Comparison of ENCODE assay signal across 29 mouse cellular contexts in genomic region chr9:72627598-72627997, GRCm38 (mm10). TPM values are rescaled to one million over a fixed set of nuclear protein-coding genes. Genes with fewer than 3 reads are reported as not detected.
DNase-seq lines count a peak whose midpoint lies in the region; ATAC-seq lines count a peak whose summit lies in the region.
"Had no signal": no experiment of that assay in that cellular context is flagged by ENCODE, and none has a peak within 500 bp of the region (broad histone marks: within the 10 kb centered on the region; RNA-seq: fewer than 3 reads in every experiment).

No protein-coding gene starts in this region.

- no peaks in the 10 kb centered on the region for H3K9me3 ChIP-seq in forebrain, embryonic 16.5 days (ENCODE audit: control insufficient read depth, low read length)
- H3K9me3 ChIP-seq in forebrain, embryonic 10.5 days, result no peaks in the 10 kb centered on the region
- no peaks in the 10 kb centered on the region for H3K9me3 ChIP-seq in heart, embryonic 15.5 days (replicated peaks)
- H3K9me3 ChIP-seq in midbrain, embryonic 13.5 days, result no peaks in the 10 kb centered on the region
- no peaks in the 10 kb centered on the region for H3K9me3 ChIP-seq in midbrain, embryonic 16.5 days (replicated peaks; ENCODE audit: control insufficient read depth, low read length, poor library complexity, severe bottlenecking)
- H3K9me3 ChIP-seq: embryonic facial prominence, embryonic 12.5 days; kidney, embryonic 15.5 days; limb, embryonic 12.5 days; liver, embryonic 15.5 days; lung, embryonic 15.5 days; midbrain, embryonic 10.5 days; neural tube, embryonic 12.5 days had no signal

- H3K27me3 ChIP-seq in forebrain, embryonic 16.5 days (replicated peaks; ENCODE audit: control insufficient read depth, insufficient read depth, low read length), result no peaks in the 10 kb centered on the region
- H3K27me3 ChIP-seq in forebrain, embryonic 10.5 days (ENCODE audit: poor library complexity, severe bottlenecking), result no peaks in the 10 kb centered on the region
- no peaks in the 10 kb centered on the region for H3K27me3 ChIP-seq in heart, embryonic 15.5 days
- H3K27me3 ChIP-seq in midbrain, embryonic 13.5 days, result no peaks in the 10 kb centered on the region
- no peaks in the 10 kb centered on the region for H3K27me3 ChIP-seq in midbrain, embryonic 16.5 days (ENCODE audit: control insufficient read depth, insufficient read depth, low read depth, low read length)
- H3K27me3 ChIP-seq: embryonic facial prominence, embryonic 12.5 days; kidney, embryonic 15.5 days; limb, embryonic 12.5 days; liver, embryonic 15.5 days; lung, embryonic 15.5 days; neural tube, embryonic 12.5 days had no signal

- 33% methylated on average over 1 of the region's 1 CpGs for WGBS in forebrain, embryonic 16.5 days
- WGBS in forebrain, embryonic 10.5 days, result 83% methylated on average over 1 of the region's 1 CpGs
- 74% methylated on average over 1 of the region's 1 CpGs for WGBS in heart, embryonic 15.5 days
- 42% methylated on average over 1 of the region's 1 CpGs for WGBS in midbrain, embryonic 13.5 days
- WGBS in midbrain, embryonic 16.5 days, result 38% methylated on average over 1 of the region's 1 CpGs

- H3K4me1 ChIP-seq in forebrain, embryonic 16.5 days (replicated peaks; ENCODE audit: control insufficient read depth, insufficient read depth, low read length), result peaks cover 15% of the 10 kb centered on the region
- H3K4me1 ChIP-seq in forebrain, embryonic 10.5 days, result peaks cover 12% of the 10 kb centered on the region; the same call in 1 of the 2 replicates
- peaks cover 27% of the 10 kb centered on the region for H3K4me1 ChIP-seq in heart, embryonic 15.5 days (replicated peaks)
- peaks cover 12% of the 10 kb centered on the region for H3K4me1 ChIP-seq in midbrain, embryonic 13.5 days (replicated peaks)
- H3K4me1 ChIP-seq in midbrain, embryonic 16.5 days (ENCODE audit: control insufficient read depth, insufficient read depth, low read length), result peaks cover 7% of the 10 kb centered on the region
- H3K4me1 ChIP-seq: liver, embryonic 15.5 days; neural tube, embryonic 12.5 days had no signal

- no peak overlapping the region for H3K4me2 ChIP-seq in forebrain, embryonic 16.5 days (ENCODE audit: low read length)
- H3K4me2 ChIP-seq in heart, embryonic 15.5 days, result no peak overlapping the region
- H3K4me2 ChIP-seq in midbrain, embryonic 13.5 days (replicated peaks), result no peak overlapping the region
- H3K4me2 ChIP-seq in midbrain, embryonic 16.5 days (ENCODE audit: low read length), result no peak overlapping the region
- H3K4me2 ChIP-seq: embryonic facial prominence, embryonic 12.5 days; hindbrain, embryonic 14.5 days; kidney, embryonic 15.5 days; limb, embryonic 12.5 days; liver, embryonic 15.5 days; lung, embryonic 15.5 days; neural tube, embryonic 12.5 days had no signal

- no peak overlapping the region for H3K9ac ChIP-seq in forebrain, embryonic 16.5 days (replicated peaks; ENCODE audit: low read depth, low read length)
- H3K9ac ChIP-seq in heart, embryonic 15.5 days, result no peak overlapping the region
- H3K9ac ChIP-seq in midbrain, embryonic 13.5 days (replicated peaks), result no peak overlapping the region
- no peak overlapping the region for H3K9ac ChIP-seq in midbrain, embryonic 16.5 days (ENCODE audit: low read depth, low read length)
- H3K9ac ChIP-seq: embryonic facial prominence, embryonic 12.5 days; hindbrain, embryonic 14.5 days; kidney, embryonic 15.5 days; limb, embryonic 12.5 days; liver, embryonic 15.5 days; lung, embryonic 15.5 days; neural tube, embryonic 12.5 days had no signal

- H3K27ac ChIP-seq in forebrain, embryonic 16.5 days (ENCODE audit: low read length), result no peak overlapping the region; the same call in 1 of the 2 replicates
- H3K27ac ChIP-seq in forebrain, embryonic 10.5 days, result no peak overlapping the region
- H3K27ac ChIP-seq in heart, embryonic 15.5 days, result peak overlapping the region; percentile 90
- H3K27ac ChIP-seq in midbrain, embryonic 13.5 days, result no peak overlapping the region
- H3K27ac ChIP-seq in midbrain, embryonic 16.5 days (ENCODE audit: low read length), result no peak overlapping the region
- H3K27ac ChIP-seq: hindbrain, embryonic 14.5 days; left cerebral cortex, adult 2 months; liver, embryonic 15.5 days; midbrain, embryonic 10.5 days; neural tube, embryonic 12.5 days had no signal

- no peak for DNase-seq in forebrain, embryonic 10.5 days (ENCODE audit: extremely low spot score, low spot score)
- no peak for DNase-seq in heart, adult 8-10 months (ENCODE audit: low spot score)
- DNase-seq in left cerebral cortex, adult 11 months (ENCODE audit: low spot score), result no peak
- DNase-seq: adrenal gland, postnatal 14 days; cerebellum, adult 11-12 months; cerebellum, adult 9-11 months; embryo, embryonic 11 days; gastrocnemius, postnatal 10 days; heart, postnatal 14 days; kidney, adult 18-20 months; kidney, postnatal 25 days; right cerebral cortex, adult 18-20 months; spleen, adult 18-20 months; thymus, postnatal 4 days had no signal

- no peaks in the 10 kb centered on the region for H3K36me3 ChIP-seq in forebrain, embryonic 16.5 days (ENCODE audit: control insufficient read depth, insufficient read depth)
- H3K36me3 ChIP-seq in forebrain, embryonic 10.5 days (replicated peaks), result peaks cover 12% of the 10 kb centered on the region
- no peaks in the 10 kb centered on the region for H3K36me3 ChIP-seq in heart, embryonic 15.5 days
- H3K36me3 ChIP-seq in midbrain, embryonic 13.5 days, result peaks cover 6% of the 10 kb centered on the region; the same call in 1 of the 2 replicates
- H3K36me3 ChIP-seq in midbrain, embryonic 16.5 days (ENCODE audit: control insufficient read depth, insufficient read depth, low read length), result no peaks in the 10 kb centered on the region
- H3K36me3 ChIP-seq: embryonic facial prominence, embryonic 12.5 days; liver, embryonic 15.5 days; lung, embryonic 15.5 days; neural tube, embryonic 12.5 days had no signal

- peak; percentile 36; the same call in 1 of the 2 replicates for ATAC-seq in forebrain, embryonic 16.5 days
- no peak for ATAC-seq in heart, embryonic 15.5 days (replicated peaks; ENCODE audit: insufficient number of reproducible peaks, insufficient read depth, low FRiP score, low read depth)
- 0 out of 2 replicates have a peak, but pooled peaks have one; percentile 24 for ATAC-seq in midbrain, embryonic 13.5 days
- ATAC-seq in midbrain, embryonic 16.5 days, result no peak
- ATAC-seq: CD4-positive, CD25-positive, alpha-beta regulatory T cell, adult 4 months had no signal

- no peak overlapping the region for H3K4me3 ChIP-seq in forebrain, embryonic 16.5 days (replicated peaks; ENCODE audit: low read length)
- H3K4me3 ChIP-seq in forebrain, embryonic 10.5 days, result no peak overlapping the region
- H3K4me3 ChIP-seq in heart, embryonic 15.5 days, result no peak overlapping the region
- H3K4me3 ChIP-seq in midbrain, embryonic 13.5 days (replicated peaks), result no peak overlapping the region
- no peak overlapping the region for H3K4me3 ChIP-seq in midbrain, embryonic 16.5 days (ENCODE audit: low read depth, low read length)
- H3K4me3 ChIP-seq: embryonic facial prominence, embryonic 12.5 days; kidney, embryonic 15.5 days; left cerebral cortex, adult 2 months; limb, embryonic 12.5 days; liver, embryonic 15.5 days; lung, embryonic 15.5 days; midbrain, embryonic 10.5 days; myocyte; neural tube, embryonic 12.5 days had no signal

RNA-seq across cellular contexts. Expression of gene Nedd4, which starts 34.5 kb away (rescaled TPM):
- polyA plus RNA-seq in forebrain, embryonic 16.5 days (2015; fragmentation: Nextera tagmentation; extraction: Ambion mirVana), result 415 and 474 TPM in 2 replicates
- 634 and 643 TPM in 2 replicates for polyA plus RNA-seq in forebrain, embryonic 10.5 days (2016; fragmentation: Nextera tagmentation; extraction: Ambion mirVana)
- 450 and 481 TPM in 2 replicates for polyA plus RNA-seq in heart, embryonic 15.5 days (2015; fragmentation: Nextera tagmentation; extraction: Ambion mirVana)
- 100 to 1,000 TPM; 344 to 366 (median 354) TPM for total RNA-seq in heart, adult 8-10 months (2022)
- 563 and 595 TPM in 2 replicates for polyA plus RNA-seq in midbrain, embryonic 13.5 days (2015; fragmentation: Nextera tagmentation; extraction: Ambion mirVana)
- polyA plus RNA-seq in midbrain, embryonic 16.5 days (2015; fragmentation: Nextera tagmentation; extraction: Ambion mirVana), result 393 and 436 TPM in 2 replicates

Comparison
In these comparisons a context has a peak if more than half of its experiments do, and no peak if none do; other contexts are left out.
1. ATAC-seq: peak in forebrain, embryonic 16.5 days (single experiment) and midbrain, embryonic 13.5 days (single experiment); none in heart, embryonic 15.5 days (single experiment) and midbrain, embryonic 16.5 days (single experiment).